Mouse (Mus musculus) bone marrow, adult 2 months (tissue): ENCODE measurements around the gene Fkbp6. TPM values are rescaled to one million over a fixed set of nuclear protein-coding genes. Genes with fewer than 3 reads are reported as not detected.
A peak's percentile ranks its signal among the peaks of the same experiment; 100 is the strongest.

Experiments used
- H3K27ac ChIP-seq: fragments of 200-500 bp; 2 replicates; pipeline ENCODE4 v1.5.1; 2012; ENCODE audit warnings: low read depth, mild to moderate bottlenecking, control low read depth, inconsistent platforms, low read length; ENCODE audit not compliant: control insufficient read depth, poor library complexity, insufficient read depth
- H3K4me1 ChIP-seq: fragments of 200-500 bp; 2 replicates; pipeline ENCODE4 v1.6.1; 2011; ENCODE audit warnings: low read length; ENCODE audit not compliant: control insufficient read depth, insufficient read depth
- H3K4me3 ChIP-seq: fragments of 200-500 bp; replicated peaks from 2 replicates; pipeline ENCODE3; 2011; ENCODE audit warnings: mild to moderate bottlenecking, low read depth, low read length, control low read depth; ENCODE audit not compliant: control insufficient read depth
- CTCF ChIP-seq: fragments of 200-500 bp; IDR thresholded peaks from 2 replicates; pipeline ENCODE4 v1.5.1; 2011; ENCODE audit warnings: low read length, control low read depth; ENCODE audit not compliant: control insufficient read depth, insufficient read depth
- POLR2A ChIP-seq: fragments of 200-500 bp; IDR thresholded peaks from 2 replicates; pipeline ENCODE4 v1.6.1; 2011; ENCODE audit warnings: low read depth, mild to moderate bottlenecking, control low read depth, low read length, borderline replicate concordance; ENCODE audit not compliant: control insufficient read depth
- WGBS: fragments of 180-500 bp; shearing (Covaris S2); methylation state at CpG from one replicate; pipeline ENCODE4 v1.1.7; 2018; 5-methylcytosine and 5-hydroxymethylcytosine counted together
- polyA plus RNA-seq: library from polyadenylated mRNA; stranded (reverse); fragments of >200 nt; gene quantifications from 2 replicates; pipeline ENCODE4 v1.2.4, GENCODE M21; 2011; ENCODE audit warnings: low replicate concordance; ENCODE audit not compliant: missing spikeins, insufficient read depth, insufficient read length

Gene Fkbp6
- polyA plus RNA-seq, 1 experiment, result not detected

GRCm38 (mm10) chr5:135258280-135259150 is 91.3 kb downstream of the Fkbp6 start:
- Histone ChIP-seq H3K4me1 (no peaks in the 10 kb centered on the region), H3K27ac (no peak overlapping the region; the same call in 1 of the 2 replicates), H3K4me3 (no peak overlapping the region)
- 87% methylated on average over 30 of the region's 30 CpGs for WGBS
- no peak for TF ChIP-seq POLR2A
- TF ChIP-seq CTCF, result no peak

- TF ChIP-seq POLR2A (no peak), CTCF (no peak)
- no peaks in the 10 kb centered on the region for H3K4me1 ChIP-seq
- no peak overlapping the region for H3K4me3 ChIP-seq
- WGBS, result 83% methylated on average over 12 of the region's 12 CpGs
- no peak overlapping the region for H3K27ac ChIP-seq
These were observed 92.3 kb downstream of the Fkbp6 start for GRCm38 (mm10) chr5:135257559-135257958.

GRCm38 (mm10) chr5:135256166-135256565 is 93.7 kb downstream of the Fkbp6 start:
- Histone ChIP-seq H3K4me3 (no peak overlapping the region), H3K4me1 (no peaks in the 10 kb centered on the region; the same call in 1 of the 2 replicates), H3K27ac (no peak overlapping the region)
- TF ChIP-seq CTCF, result no peak
- no peak for TF ChIP-seq POLR2A
- WGBS, result 78% methylated on average over 3 of the region's 3 CpGs

GRCm38 (mm10) chr5:135253741-135254401 is 96.0 kb downstream of the Fkbp6 start:
- TF ChIP-seq CTCF (no peak), POLR2A (no peak)
- Histone ChIP-seq H3K27ac (no peak overlapping the region), H3K4me1 (no peaks in the 10 kb centered on the region; the same call in 1 of the 2 replicates), H3K4me3 (no peak overlapping the region)
- 47% methylated on average over 12 of the region's 12 CpGs for WGBS

GRCm38 (mm10) chr5:135251079-135251454 is 98.8 kb downstream of the Fkbp6 start, which contains the start of gene Fzd9:
TSS of gene Fzd9 (minus strand) at chr5:135251230.
- WGBS, result under 1% methylated on average over 49 of the region's 51 CpGs
- no peak for TF ChIP-seq CTCF
- TF ChIP-seq POLR2A, result no peak
- peak within 1 kb of the TSS; percentile 35 for H3K4me3 ChIP-seq

GRCm38 (mm10) chr5:135250186-135251078 is 99.4 kb downstream of the Fkbp6 start:
- WGBS, result 3% methylated on average over 92 of the region's 92 CpGs
- H3K4me1 ChIP-seq, result no peaks in the 10 kb centered on the region; the same call in 1 of the 2 replicates
- TF ChIP-seq CTCF, result no peak
- TF ChIP-seq POLR2A, result no peak

More at GRCm38 (mm10) chr5:135251079-135251454, 98.8 kb downstream of the Fkbp6 start, which contains the start of gene Fzd9:
- no peak within 1 kb of the TSS for H3K27ac ChIP-seq
- no peaks in the 10 kb centered on the region; the same call in 1 of the 2 replicates for H3K4me1 ChIP-seq

GRCm38 (mm10) chr5:135248956-135249676 is 100.7 kb downstream of the Fkbp6 start:
- H3K4me3 ChIP-seq, result no peak overlapping the region
- TF ChIP-seq CTCF, result no peak
- H3K4me1 ChIP-seq, result no peaks in the 10 kb centered on the region; the same call in 1 of the 2 replicates
- 91% methylated on average over 16 of the region's 16 CpGs for WGBS
- H3K27ac ChIP-seq, result no peak overlapping the region

More at GRCm38 (mm10) chr5:135250186-135251078, 99.4 kb downstream of the Fkbp6 start:
- Histone ChIP-seq H3K27ac (no peak overlapping the region), H3K4me3 (peak overlapping the region; percentile 35)
